Mouse (Mus musculus) liver, adult 2 months (tissue): ENCODE data around the gene Olfr294.

Source experiments
- CTCF ChIP-seq: fragments of 200-500 bp; IDR thresholded peaks from 2 replicates; pipeline ENCODE4 v1.5.1; 2011; ENCODE audit warnings: low read depth, low read length, control low read depth
- POLR2A ChIP-seq: fragments of 200-500 bp; IDR thresholded peaks from 2 replicates; pipeline ENCODE4 v1.6.1; 2011; ENCODE audit warnings: low read length, control low read depth; ENCODE audit not compliant: insufficient read depth; ENCODE audit errors: extremely low read depth

DNA sequence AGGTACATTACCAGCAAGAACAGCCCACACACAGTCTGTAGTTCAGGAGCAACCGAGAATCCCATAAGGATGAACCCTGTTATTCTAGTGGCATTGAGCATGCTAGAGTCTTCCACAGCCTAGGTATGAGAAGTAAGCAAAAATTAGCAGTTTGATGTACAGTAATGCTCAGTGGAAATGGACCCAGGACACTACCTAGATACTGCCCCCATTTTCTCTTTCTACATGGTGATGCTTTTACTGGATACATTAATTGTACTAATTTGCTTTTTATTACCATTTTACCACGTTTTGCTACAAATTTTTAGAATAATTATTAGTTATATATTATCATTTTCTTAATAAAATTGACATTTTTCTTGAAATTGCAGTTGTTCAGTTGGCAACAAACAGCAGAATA lies at the start of gene Olfr294:
- TF ChIP-seq POLR2A (no peak), CTCF (no peak)
